Mouse (Mus musculus): Measurements from ENCODE around the gene Mrgprf. TPM values are rescaled to one million over a fixed set of nuclear protein-coding genes. Genes with fewer than 3 reads are reported as not detected.

Mrgprf gene
- polyA plus RNA-seq, 1 experiment from 2014 or later: 4.5 TPM

- H3K9ac ChIP-seq: no peak overlapping the region
- WGBS: 85% methylated on average over 2 of the region's 2 CpGs
Measured at GRCm38 (mm10) chr7:145330641-145331040, 30.0 kb downstream of the Mrgprf start.

GRCm38 (mm10) chr7:145332376-145333041, 31.9 kb downstream of the Mrgprf start:
- ATAC-seq (replicated peaks): no peak

More at GRCm38 (mm10) chr7:145330641-145331040, 30.0 kb downstream of the Mrgprf start:
- Histone ChIP-seq H3K27ac (no peak overlapping the region), H3K27me3 (replicated peaks) (no peaks in the 10 kb centered on the region), H3K4me2 (no peak overlapping the region), H3K9me3 (no peaks in the 10 kb centered on the region), H3K4me1 (no peaks in the 10 kb centered on the region), H3K36me3 (replicated peaks) (no peaks in the 10 kb centered on the region), H3K4me3 (no peak overlapping the region)
- no peak for ATAC-seq (replicated peaks)

GRCm38 (mm10) chr7:145333936-145334335, 33.3 kb downstream of the Mrgprf start:
- H3K4me2 ChIP-seq: no peak overlapping the region
- H3K4me1 ChIP-seq: no peaks in the 10 kb centered on the region
- no peaks in the 10 kb centered on the region for H3K9me3 ChIP-seq
- H3K27me3 ChIP-seq (replicated peaks): no peaks in the 10 kb centered on the region
- no peak for ATAC-seq (replicated peaks)
- H3K9ac ChIP-seq: no peak overlapping the region
- H3K36me3 ChIP-seq (replicated peaks): no peaks in the 10 kb centered on the region
- 81% methylated on average over 6 of the region's 6 CpGs for WGBS
- no peak overlapping the region for H3K4me3 ChIP-seq
- H3K27ac ChIP-seq: no peak overlapping the region

More at GRCm38 (mm10) chr7:145332376-145333041, 31.9 kb downstream of the Mrgprf start:
- Histone ChIP-seq H3K9me3 (no peaks in the 10 kb centered on the region), H3K9ac (no peak overlapping the region), H3K4me3 (no peak overlapping the region), H3K27ac (no peak overlapping the region), H3K4me1 (no peaks in the 10 kb centered on the region), H3K4me2 (no peak overlapping the region), H3K36me3 (replicated peaks) (no peaks in the 10 kb centered on the region), H3K27me3 (replicated peaks) (no peaks in the 10 kb centered on the region)
- WGBS: 69% methylated on average over 1 of the region's 1 CpGs

- no peak for ATAC-seq (replicated peaks)
- Histone ChIP-seq H3K36me3 (replicated peaks) (no peaks in the 10 kb centered on the region), H3K27ac (no peak overlapping the region), H3K27me3 (replicated peaks) (no peaks in the 10 kb centered on the region), H3K4me1 (no peaks in the 10 kb centered on the region), H3K4me2 (no peak overlapping the region), H3K9me3 (no peaks in the 10 kb centered on the region), H3K4me3 (no peak overlapping the region), H3K9ac (no peak overlapping the region)
- WGBS: 52% methylated on average over 4 of the region's 4 CpGs
Measured at GRCm38 (mm10) chr7:145334428-145335027, 33.9 kb downstream of the Mrgprf start.

GRCm38 (mm10) chr7:145335199-145335598, 34.6 kb downstream of the Mrgprf start:
- Histone ChIP-seq H3K27ac (no peak overlapping the region), H3K4me2 (no peak overlapping the region), H3K4me1 (no peaks in the 10 kb centered on the region), H3K36me3 (replicated peaks) (no peaks in the 10 kb centered on the region), H3K27me3 (replicated peaks) (no peaks in the 10 kb centered on the region), H3K4me3 (no peak overlapping the region), H3K9ac (no peak overlapping the region), H3K9me3 (no peaks in the 10 kb centered on the region)
- no peak for ATAC-seq (replicated peaks)

- ATAC-seq (replicated peaks): no peak
- Histone ChIP-seq H3K36me3 (replicated peaks) (no peaks in the 10 kb centered on the region), H3K9ac (no peak overlapping the region), H3K4me1 (no peaks in the 10 kb centered on the region), H3K27ac (no peak overlapping the region), H3K27me3 (replicated peaks) (no peaks in the 10 kb centered on the region), H3K4me2 (no peak overlapping the region), H3K4me3 (no peak overlapping the region), H3K9me3 (no peaks in the 10 kb centered on the region)
- 84% methylated on average over 3 of the region's 3 CpGs for WGBS
Measured at GRCm38 (mm10) chr7:145335616-145336332, 35.1 kb downstream of the Mrgprf start.

- ATAC-seq (replicated peaks): no peak
- 83% methylated on average over 2 of the region's 2 CpGs for WGBS
- Histone ChIP-seq H3K4me3 (no peak overlapping the region), H3K4me2 (no peak overlapping the region), H3K4me1 (no peaks in the 10 kb centered on the region), H3K27ac (no peak overlapping the region), H3K27me3 (replicated peaks) (no peaks in the 10 kb centered on the region), H3K9ac (no peak overlapping the region), H3K36me3 (replicated peaks) (no peaks in the 10 kb centered on the region), H3K9me3 (no peaks in the 10 kb centered on the region)
Measured at GRCm38 (mm10) chr7:145337889-145338288, 37.3 kb downstream of the Mrgprf start.

- Histone ChIP-seq H3K4me3 (no peak overlapping the region), H3K9me3 (no peaks in the 10 kb centered on the region), H3K27ac (no peak overlapping the region), H3K27me3 (replicated peaks) (no peaks in the 10 kb centered on the region), H3K9ac (no peak overlapping the region), H3K4me1 (no peaks in the 10 kb centered on the region), H3K36me3 (replicated peaks) (no peaks in the 10 kb centered on the region), H3K4me2 (no peak overlapping the region)
- WGBS: 90% methylated on average over 5 of the region's 5 CpGs
- no peak for ATAC-seq (replicated peaks)
Measured at GRCm38 (mm10) chr7:145340248-145340904, 39.7 kb downstream of the Mrgprf start.

Other genes with a start within 250 kb of the Mrgprf start
- gene 1810010D01Rik, start 92.7 kb upstream of the Mrgprf start, polyA plus RNA-seq (2015; fragmentation: Nextera tagmentation; extraction: Ambion mirVana): not detected in 2 replicates
- gene Tpcn2, start 16.8 kb upstream of the Mrgprf start, polyA plus RNA-seq (2015; fragmentation: Nextera tagmentation; extraction: Ambion mirVana): 2.9 and 3.2 TPM in 2 replicates
- not detected in 2 replicates for gene Mrgprd, start 14.0 kb downstream of the Mrgprf start, polyA plus RNA-seq (2015; fragmentation: Nextera tagmentation; extraction: Ambion mirVana)